Mouse (Mus musculus): ENCODE results near the gene Hsdl2. TPM values are rescaled to one million over a fixed set of nuclear protein-coding genes. Genes with fewer than 3 reads are reported as not detected.

Hsdl2 gene
- polyA plus RNA-seq, 1 experiment, result 6.2 TPM

DNA sequence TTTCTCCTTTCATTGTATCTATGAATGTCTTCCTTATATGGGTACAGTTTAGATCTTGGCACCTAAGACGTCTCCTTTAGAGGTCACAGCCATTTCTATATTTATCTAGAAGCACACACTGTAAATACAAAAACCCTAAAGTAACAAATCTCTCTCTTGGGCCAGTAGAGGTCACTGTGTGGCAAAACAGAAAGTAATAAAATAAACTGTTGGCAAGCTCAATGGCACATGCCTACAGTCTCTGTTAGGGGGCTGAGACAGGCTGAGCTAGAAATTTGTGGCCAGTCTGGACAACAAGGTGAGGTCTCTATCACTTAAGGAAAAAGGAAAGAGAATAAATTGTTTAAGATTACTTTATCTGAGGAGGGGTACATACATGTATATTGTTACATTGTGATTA, 33.6 kb downstream of the Hsdl2 start:
- peak; percentile 31 for DNase-seq (ENCODE audit: low read depth, low spot score)
- 3% methylated on average over 1 of the region's 1 CpGs for WGBS

GRCm38 (mm10) chr4:59619611-59620245, 38.4 kb downstream of the Hsdl2 start:
- no peak for DNase-seq (ENCODE audit: low read depth, low spot score)
- WGBS, result 92% methylated on average over 5 of the region's 5 CpGs

DNA sequence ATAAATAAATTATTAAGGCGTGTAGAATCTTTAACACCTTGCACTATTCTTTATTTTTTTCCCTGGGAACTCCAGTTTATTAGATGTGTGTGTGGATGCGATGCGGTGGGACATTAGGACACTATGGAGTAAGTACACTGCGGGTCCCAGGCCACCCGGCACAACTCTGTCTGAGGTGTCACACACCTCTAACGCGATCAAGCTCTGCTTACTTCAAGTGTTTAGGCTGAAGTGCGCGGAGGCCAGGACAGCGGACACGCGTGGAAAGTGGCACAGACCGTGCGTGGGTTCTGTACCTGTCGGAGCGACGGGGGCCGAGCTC, 44.3 kb downstream of the Hsdl2 start:
- 2% methylated on average over 18 of the region's 18 CpGs for WGBS
- DNase-seq (ENCODE audit: low read depth, low spot score), result no peak

DNA sequence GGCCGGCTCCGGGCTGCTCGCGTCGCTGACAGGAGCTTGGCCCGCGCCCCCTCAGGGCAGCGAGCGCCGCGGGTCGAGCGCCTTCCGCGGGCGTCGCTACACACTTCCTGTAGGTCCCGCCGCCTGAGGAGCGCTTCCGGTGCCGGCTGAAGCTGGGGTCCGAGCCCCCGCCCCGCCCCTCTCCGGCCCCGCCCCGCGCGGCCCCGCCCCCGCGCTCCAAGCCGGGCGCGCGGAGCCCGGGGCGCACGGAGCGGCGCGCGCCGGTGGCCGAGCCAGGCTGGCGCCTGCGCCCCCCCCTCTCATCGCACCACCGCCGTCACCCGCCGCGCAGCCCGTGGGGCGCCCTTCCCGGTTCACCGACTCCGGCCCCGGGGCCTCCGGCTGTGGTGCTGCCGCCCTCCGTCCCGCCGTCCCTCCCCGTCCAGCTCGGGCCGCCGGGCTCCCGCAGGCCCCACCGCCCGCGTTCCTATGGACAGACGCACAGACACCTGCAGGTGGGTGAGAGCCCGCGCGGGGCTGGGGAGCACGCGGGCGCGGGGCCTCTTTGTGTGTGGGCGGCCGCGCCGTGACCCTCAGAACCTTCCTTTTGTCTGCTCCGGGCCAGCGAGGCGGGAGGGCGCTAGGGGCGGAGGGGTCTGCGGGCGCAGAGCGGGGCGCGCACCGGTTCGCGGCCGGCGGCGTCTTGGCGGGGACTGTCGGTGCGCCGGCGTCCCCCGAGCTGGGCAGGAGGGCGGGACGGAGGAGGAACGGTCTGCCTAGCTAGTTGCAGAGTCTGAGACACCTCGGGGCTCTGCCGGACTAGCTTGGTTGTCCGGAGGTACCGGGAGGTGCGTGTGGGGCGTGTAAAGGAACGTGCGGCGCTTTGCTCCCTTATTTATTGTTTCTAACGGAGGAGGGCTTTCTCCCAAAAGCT, 44.9 kb downstream of the Hsdl2 start, which contains the start of gene E130308A19Rik:
E130308A19Rik (plus strand) TSS at position 214 of the 913 bp plus-strand sequence.
- WGBS, result under 1% methylated on average over 116 of the region's 120 CpGs
- DNase-seq (ENCODE audit: low read depth, low spot score), result peak; percentile 11

GRCm38 (mm10) chr4:59628255-59628654, 46.9 kb downstream of the Hsdl2 start:
- DNase-seq (ENCODE audit: low read depth, low spot score), result no peak
- 54% methylated on average over 4 of the region's 4 CpGs for WGBS

DNA sequence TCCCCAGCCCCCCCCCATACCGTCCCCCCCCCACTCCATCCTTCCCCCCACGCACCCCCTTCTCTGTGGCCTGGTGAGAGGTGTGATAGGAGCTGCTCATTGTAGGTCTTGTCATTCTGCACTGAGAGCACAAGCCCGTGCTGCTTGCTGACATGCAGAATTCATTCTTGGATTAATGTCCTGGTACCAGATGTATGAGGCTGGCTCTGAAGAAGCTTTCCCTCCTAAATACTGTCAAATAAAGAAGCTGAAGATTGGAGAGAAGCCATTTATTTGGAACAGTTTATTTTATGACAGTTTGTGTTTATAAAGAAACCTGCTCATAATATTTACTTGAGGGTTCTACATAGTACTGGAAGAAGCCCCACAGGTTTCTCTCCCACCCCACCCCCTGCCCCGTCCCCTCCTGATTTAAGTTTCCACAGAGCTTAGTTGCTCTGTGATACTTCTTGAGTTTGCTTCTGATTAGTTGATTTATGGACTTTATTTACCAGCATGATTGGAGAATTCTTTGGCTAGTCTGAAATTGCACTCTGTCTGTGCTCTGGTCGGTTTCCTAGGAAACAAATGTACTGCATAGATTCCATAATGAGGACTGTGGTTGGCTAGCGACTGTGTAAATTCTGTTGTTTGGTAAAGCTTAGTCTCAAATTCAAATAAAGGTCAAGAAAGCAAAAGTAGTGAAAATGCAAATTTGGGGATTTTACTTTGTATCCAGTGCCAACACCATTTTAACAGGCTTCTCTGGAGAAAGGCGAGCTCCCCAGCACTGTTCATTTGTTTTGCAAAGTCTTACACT, 47.9 kb downstream of the Hsdl2 start:
- 54% methylated on average over 7 of the region's 7 CpGs for WGBS
- DNase-seq (ENCODE audit: low read depth, low spot score), result no peak

- WGBS, result 71% methylated on average over 9 of the region's 9 CpGs
- DNase-seq (ENCODE audit: low read depth, low spot score), result no peak
Observed at GRCm38 (mm10) chr4:59630122-59630521, 48.8 kb downstream of the Hsdl2 start.

- DNase-seq (ENCODE audit: low read depth, low spot score), result no peak
- 73% methylated on average over 1 of the region's 1 CpGs for WGBS
Observed at GRCm38 (mm10) chr4:59634532-59634931, 53.2 kb downstream of the Hsdl2 start.

GRCm38 (mm10) chr4:59639163-59639562, 57.8 kb downstream of the Hsdl2 start:
- DNase-seq (ENCODE audit: low read depth, low spot score), result no peak

DNA sequence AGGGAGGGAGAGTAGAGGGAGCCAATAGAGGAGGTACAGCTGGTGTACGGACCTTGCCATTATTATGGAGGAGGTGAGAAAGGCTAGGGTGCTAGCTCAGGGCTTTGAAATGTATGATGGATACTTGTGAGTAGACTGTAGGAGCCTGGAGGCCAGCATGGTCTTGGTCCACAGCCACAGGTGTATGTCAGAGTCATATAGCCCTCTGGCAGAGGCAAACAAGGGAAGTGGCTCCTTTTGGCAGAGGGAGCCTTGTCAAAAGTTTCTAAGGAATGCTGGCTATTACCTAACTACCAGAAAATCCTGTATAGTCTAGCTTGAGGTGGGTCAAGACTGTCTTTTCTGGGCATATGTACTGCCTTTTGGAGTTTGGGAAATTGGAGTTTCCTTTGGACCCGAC, 59.4 kb downstream of the Hsdl2 start:
- WGBS, result 72% methylated on average over 2 of the region's 2 CpGs
- DNase-seq (ENCODE audit: low read depth, low spot score), result no peak

- WGBS, result 65% methylated on average over 3 of the region's 3 CpGs
- DNase-seq (ENCODE audit: low read depth, low spot score), result no peak
Observed at GRCm38 (mm10) chr4:59642039-59642438, 60.7 kb downstream of the Hsdl2 start.

GRCm38 (mm10) chr4:59642657-59643056, 61.3 kb downstream of the Hsdl2 start:
- WGBS, result 57% methylated on average over 2 of the region's 2 CpGs
- no peak for DNase-seq (ENCODE audit: low read depth, low spot score)

GRCm38 (mm10) chr4:59644431-59644830, 63.1 kb downstream of the Hsdl2 start:
- DNase-seq (ENCODE audit: low read depth, low spot score), result no peak
- WGBS, result 84% methylated on average over 3 of the region's 3 CpGs

DNA sequence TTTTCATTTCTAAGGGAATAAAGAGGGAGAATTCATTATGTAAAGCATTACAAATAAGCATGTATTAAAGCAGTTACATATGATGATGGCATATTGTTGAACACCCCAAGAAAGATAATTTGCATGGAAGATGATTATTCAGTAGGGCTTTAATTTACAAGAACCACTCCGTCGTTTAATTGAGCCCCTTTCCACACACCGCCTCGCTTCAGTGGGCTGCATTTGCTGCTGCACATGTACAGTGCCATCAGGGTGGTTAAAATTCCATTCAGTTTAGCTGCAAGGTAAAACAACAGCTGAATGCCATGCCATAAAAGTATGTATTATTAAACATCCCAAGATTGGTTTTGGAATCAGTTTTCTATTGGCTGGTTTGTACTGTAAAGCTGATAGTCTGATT, 63.6 kb downstream of the Hsdl2 start:
- WGBS, result 92% methylated on average over 4 of the region's 4 CpGs
- DNase-seq (ENCODE audit: low read depth, low spot score), result no peak

DNA sequence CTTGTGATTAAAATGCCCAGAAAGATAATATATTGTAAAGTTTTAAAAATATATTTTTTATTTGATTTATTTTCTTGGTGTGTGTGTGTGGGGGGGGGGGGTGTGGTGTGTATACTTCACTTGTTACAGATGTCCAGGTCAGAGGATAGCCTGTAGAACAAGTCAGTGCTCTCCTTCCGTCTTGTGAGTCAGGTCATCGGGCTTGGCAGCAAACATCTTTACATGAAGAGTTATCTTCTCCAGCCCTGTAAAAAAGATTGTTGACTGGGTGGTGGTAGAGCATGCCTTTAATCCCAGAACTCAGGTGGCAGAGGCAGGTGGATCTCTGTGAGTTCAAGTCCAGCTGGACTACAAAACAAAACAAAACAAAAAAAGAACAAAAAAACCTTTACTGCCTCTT, 64.2 kb downstream of the Hsdl2 start:
- DNase-seq (ENCODE audit: low read depth, low spot score), result no peak
- 68% methylated on average over 2 of the region's 2 CpGs for WGBS

DNA sequence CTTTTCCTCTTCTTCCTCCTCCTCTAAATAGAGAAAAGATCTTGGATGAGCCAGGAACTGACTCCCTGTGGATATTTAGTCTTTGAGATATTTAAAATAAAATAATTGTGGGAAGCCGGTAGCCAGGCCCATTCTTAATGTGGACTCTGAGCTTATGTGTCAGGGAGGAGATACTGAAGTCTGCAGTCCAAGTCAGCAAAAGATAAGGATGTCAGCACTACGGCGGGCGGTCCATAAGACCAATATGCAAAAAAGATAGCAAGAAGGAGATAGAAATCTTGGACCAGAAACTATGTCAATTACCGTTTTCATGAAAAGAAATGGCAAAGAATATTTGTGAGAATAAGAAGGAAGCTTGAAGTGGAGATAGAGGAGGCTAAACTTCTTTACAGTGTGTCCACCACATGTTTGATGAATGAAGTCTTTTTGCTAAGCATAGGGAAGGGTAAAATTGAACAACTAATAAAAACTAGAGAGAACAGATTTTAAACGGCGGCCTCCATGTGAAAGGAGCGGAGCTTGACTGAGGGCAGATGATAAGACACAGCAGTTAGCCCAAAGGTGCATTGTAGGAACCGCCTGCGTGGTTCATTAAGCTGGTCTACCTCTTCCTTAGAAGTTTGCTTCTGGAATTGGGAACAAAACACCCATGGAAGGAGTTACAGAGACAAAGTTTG, 64.8 kb downstream of the Hsdl2 start:
- DNase-seq (ENCODE audit: low read depth, low spot score), result no peak
- WGBS, result 94% methylated on average over 10 of the region's 10 CpGs

DNA sequence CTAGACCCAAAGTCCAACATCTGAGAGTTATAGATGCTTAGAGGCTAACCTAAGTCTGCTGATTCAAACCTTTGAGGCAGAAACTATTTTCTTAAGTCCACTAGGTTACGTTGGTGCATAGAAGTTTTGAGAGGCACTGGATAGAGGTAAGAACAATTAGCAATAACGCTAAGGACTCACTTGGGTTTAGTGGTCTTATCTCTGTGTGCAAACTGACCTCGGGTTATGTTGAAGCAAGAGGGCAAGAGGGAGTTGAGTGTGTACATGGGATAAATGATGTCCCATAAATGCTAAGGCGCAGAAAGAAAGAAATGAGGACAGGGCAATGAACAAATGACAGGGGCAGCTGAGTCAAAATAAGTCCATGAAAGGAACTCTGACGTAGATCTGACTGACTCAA, 67.8 kb downstream of the Hsdl2 start:
- 75% methylated on average over 5 of the region's 5 CpGs for whole genome bisulfite sequencing
- DNase-seq (ENCODE audit: low read depth, low spot score), result no peak

DNA sequence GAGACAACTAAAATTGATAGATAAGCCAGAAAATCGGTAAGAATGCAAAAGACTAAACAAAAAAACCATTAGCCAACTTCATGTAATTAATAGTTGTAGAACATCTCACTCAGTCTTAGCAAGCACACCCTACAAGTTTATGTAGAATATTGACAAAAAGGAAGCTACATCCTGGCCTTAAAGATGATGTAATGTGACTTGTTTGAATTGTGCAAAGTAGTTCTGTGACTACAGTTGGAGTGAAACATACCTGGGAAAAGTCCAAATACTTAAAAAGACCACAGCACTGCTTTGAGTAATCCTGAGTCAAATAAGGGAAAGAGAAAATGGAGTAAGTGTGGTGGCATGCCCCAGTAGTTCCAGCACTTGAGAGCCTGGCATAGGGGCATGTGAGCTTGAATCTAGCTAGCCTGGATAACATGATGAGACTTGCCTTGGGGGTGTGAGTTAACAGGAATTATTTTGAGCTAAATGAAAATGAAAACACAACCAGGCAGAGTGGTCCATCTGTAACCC, 70.9 kb downstream of the Hsdl2 start:
- 75% methylated on average over 1 of the region's 1 CpGs for WGBS
- no peak for DNase-seq (ENCODE audit: low read depth, low spot score)

DNA sequence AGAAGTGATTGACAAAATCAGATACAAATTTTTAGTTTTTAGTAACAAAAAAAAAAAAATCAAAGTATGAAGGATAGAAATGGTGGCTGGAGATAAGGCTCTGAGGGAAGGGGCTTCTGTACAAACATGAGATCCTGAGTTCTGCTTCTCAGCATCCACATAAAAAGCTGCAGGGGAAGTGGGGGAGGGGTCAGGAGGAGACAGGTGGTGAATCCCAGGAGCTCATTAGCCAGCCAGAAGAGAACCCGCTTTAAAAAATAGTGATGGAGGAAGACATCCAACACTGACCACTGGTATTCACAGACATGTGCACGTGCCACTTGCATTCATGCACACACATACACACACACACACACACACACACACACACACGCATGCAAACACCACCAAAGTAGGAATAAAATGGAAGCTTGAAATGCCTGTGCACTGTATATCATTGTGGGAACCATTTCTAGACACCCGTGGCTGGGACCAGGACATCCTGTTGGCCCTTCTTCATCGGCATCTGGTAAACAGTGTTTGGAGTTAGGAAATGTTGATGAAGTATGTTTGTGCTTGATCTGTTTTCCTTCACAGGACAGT, 74.8 kb downstream of the Hsdl2 start:
- 79% methylated on average over 5 of the region's 5 CpGs for WGBS

More for the DNA sequence above, 74.8 kb downstream of the Hsdl2 start:
- no peak for DNase-seq (ENCODE audit: low read depth, low spot score)

Data from large intestine, adult 2 months (tissue).